Mouse (Mus musculus) fat pad, adult 2 months (tissue): Measurements from ENCODE around the gene Gm3839.
"Not testable (repeated sequence)": the region's sequence is repeated elsewhere in the genome, so short reads cannot be mapped to it uniquely, and the experiment has no call there.

Experiments used
- DNase-seq: peaks from one replicate; pipeline ENCODE4 v3.0.0-alpha.2; 2011; ENCODE audit warnings: low read depth, low spot score; ENCODE audit errors: extremely low read depth

Gm3839 gene

DNA sequence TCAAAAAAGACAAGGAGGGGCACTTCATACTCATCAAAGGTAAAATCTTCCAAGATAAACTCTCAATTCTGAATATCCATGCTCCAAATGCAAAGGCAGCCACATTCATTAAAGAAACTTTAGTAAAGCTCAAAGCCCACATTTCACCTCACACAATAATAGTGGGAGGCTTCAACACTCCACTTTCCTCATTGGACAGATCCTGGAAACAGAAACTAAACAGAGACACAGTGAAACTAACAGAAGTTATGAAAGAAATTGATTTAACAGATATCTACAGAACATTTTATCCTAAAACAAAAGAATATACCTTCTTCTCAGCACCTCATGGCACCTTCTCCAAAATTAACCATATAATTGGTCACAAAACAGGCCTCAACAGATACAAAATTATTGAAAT lies at the start of gene Gm3839:
Gene Gm3839, minus strand, starts transcription at position 101 of the 400 bp plus-strand sequence.
- DNase-seq: not testable (repeated sequence)

DNA sequence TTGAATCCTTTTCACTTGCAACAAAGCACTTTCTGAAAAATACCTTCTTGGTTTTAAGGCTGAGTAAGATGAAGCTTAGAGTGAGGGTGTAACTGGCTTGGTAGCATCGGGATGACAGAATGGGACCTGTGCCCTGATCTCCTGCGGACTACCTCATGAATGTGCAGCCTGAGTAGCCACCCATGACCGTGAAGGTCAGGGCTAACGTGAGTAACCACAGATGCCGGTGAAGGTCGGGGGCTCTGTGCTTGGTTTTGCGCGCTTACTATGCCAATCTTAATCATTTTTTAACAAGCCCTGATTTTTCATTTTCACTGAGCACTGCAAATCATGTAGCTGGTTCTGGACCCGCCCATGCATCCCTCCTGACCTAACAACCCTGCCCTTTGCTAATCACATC lies 49.1 kb upstream of the Gm3839 start:
- no peak for DNase-seq

DNA sequence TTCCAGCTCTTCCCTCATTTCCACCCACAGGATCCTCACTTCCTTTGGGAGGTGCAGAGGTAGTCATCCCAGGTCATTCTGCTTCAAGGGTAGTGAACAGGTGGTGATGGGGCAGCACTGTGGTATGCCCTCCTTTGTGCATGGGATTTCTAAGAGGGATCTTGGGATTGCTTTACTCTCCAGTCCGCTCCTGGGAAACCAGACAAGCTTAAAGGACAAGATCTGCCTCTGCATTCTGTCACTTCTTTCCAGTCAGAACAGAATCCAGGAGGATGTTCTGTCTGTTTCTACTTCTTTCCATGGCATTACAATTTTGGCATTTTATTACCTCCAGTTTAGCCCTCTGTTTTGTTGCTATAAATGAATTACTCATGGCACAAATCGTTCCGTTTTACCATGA lies 21.3 kb upstream of the Gm3839 start:
- no peak for DNase-seq

DNA sequence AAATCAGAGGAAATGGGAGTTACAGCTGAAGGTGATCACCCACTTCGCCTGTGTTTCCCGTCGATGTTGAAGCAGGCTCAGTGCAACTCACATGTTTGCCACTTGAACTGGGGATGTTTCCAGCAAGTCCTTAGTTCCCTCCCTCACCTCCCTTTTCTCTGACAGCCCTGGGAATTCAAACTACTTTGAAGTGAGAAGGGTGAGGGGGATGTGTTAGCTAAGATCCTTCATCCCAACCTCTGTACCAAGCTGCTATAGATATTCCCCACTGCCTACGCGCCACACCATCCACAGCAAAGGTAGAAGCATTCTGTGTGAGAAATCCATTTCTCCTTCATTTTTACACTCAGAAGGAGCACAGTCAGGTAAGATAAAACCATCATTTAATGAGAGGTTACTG lies 18.7 kb upstream of the Gm3839 start:
- DNase-seq: no peak

DNA sequence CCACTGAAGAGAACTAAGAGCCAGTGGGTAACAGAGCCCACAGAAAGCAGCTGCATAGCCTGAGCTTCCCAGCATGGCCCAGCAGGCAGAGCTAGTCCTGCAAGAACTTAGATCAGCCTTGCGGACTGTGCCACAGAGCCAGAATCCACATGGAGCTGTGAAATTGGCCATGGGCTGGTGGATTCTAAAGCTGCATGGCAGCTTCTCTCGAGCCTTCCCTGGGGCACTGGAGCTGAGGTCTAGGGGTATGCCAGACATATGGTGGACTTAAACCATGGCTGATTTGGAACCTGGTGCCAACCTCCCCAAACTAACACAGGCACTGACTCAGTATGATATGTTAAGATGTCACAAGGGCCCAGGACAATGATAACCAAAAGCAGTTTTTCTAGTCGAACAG lies 10.4 kb downstream of the Gm3839 start:
- no peak for DNase-seq

DNA sequence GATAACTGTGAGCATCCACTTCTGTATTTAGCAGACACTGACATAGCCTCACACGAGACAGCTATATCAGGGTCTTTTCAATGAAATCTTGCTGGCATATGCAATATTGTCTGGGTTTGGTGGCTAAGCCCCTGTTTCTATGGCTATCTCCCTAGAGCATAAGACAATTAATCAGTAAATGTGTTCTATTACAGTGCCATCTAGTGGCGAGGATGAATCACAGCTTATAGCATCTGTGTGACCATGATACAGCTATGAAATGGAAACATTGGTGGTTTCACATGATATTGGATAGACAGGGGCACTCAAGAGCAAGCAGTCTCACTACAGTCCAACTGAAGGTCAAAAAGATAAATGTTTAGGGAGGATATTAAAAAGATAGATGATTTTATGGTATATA lies 26.5 kb downstream of the Gm3839 start:
- no peak for DNase-seq

DNA sequence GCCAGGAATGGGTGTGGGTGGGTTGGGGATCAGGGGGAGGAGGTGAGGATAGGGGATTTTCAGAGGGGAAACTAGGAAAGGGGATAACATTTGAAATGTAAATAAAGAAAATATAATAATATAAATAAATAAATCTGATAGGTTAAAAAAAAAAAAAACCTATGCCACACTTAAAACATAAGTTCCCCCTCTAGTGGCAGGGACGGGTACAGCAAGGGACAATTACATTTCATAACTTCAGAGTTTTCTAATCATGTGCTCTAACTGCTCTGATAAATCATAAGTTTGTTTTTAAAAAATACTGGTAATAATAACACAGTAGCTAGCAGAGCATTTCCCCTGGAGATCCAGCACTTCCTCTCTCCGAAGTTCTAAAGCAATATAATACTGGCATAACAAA lies 49.4 kb downstream of the Gm3839 start:
- no peak for DNase-seq

DNA sequence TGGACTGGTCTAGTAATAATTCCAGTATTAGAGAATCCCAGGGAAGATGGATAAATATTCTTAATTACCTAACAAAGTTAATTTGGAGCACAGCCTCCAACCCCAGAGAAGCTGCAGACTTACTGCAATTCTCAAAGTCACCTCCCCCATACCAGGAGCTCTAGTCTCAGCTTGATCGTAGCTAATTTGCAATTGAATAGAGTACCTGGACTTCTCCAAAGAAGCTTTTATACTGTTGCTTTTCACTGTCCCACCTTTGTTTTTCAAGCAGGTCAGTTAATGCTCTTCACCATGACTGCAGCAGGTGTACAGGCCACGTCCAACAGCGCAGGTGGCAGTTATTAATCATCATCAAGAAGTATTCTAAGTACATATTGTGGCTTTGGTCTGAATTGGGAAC lies 68.6 kb downstream of the Gm3839 start:
- not testable (repeated sequence) for DNase-seq

DNA sequence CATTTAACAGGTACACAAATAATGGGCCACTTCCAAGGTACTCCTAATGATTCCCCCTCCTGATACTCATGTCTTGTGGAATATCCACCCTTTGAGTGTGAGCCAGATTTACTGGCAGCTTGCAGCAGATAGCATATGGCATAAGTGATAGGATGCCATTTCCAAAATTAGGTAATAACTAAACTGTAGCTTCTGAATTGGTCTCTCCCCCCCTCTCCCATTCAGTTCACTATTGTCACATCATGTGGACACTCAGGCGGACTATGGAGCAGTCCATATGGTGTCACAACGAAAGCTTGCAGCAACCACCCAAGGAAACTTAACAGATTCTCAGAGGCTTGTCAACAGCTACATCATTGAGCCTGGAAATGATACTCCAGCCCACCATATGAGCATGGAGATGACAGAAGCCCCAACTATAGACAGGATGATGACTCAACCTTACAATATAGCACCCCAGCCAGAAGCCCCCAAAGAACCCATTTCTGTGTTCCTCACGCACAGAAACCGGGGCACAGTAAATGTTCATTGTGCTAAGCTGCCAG lies 99.3 kb downstream of the Gm3839 start:
- DNase-seq: no peak

DNA sequence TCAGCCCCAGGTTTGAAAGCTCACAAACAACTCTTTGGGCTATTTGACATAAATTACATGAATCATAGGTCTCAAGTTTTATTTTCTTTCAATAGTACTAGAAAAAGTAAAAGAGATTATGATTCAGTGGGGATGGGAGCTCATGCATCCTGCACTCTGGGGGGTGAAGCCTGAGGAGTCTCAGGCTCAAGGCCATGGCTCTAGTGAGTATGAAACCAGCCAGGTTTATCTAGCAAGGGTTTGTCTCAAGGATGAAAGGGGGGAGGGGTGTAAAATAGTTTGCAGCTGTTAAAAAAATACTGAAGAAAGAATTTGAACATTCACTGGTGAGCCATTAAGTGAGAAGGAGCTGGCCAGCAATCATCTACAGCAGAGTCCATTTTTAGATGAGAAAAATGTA lies 108.5 kb downstream of the Gm3839 start:
- no peak for DNase-seq

DNA sequence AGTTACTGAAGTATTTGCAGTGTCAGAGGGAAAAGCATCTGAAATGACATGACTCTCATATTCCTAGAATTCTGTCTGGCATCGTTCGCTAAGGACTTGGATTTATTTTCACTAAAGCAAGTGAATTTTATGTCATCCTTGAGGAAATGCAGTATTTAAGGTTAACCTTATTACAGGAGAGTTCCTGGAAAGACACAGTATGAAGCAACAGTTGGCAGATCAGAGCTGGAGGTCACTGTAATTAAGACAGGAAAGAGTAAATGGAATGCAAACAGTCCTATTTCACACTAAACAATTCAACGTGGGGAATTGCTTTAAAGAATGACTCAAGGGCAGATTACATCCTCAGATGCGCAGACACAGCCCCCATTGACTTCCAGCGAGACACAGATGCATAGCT lies 112.0 kb downstream of the Gm3839 start:
- DNase-seq: no peak

DNA sequence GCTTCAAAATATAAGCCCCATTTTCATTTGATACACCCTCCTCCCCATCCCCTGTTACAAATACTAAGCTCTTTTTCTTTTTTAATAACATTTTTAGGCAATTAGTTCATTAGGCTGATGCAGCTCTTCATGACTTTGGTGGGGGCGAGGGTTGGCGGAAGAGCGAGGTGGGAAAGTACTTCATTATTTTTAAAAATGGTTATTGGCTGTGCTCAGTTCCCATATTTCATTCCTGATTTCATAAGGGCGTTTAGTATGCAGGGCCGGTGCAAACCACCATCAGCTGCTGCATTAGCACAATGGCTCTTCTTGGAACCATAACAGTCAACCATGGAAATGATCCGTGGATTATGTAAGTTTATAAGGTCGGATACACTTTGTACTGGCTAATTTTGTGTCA lies 124.4 kb downstream of the Gm3839 start:
- no peak for DNase-seq
